Mouse (Mus musculus): ENCODE results near the gene Myo18b. TPM values are rescaled to one million over a fixed set of nuclear protein-coding genes. Genes with fewer than 3 reads are reported as not detected.

Gene Myo18b
- total and polyA plus RNA-seq, 3 experiments = not detected

GRCm38 (mm10) chr5:112663701-112664100 lies 232.5 kb downstream of the Myo18b start:
- DNase-seq (ENCODE audit: extremely low read depth) = no peak
- H3K79me2 ChIP-seq (replicated peaks; ENCODE audit: control insufficient read depth, extremely low read depth, insufficient read depth, poor library complexity, severe bottlenecking) = no peaks in the 10 kb centered on the region
- dilution Hi-C loops (cut with MboI; ENCODE audit: extremely low pct_ligation_motif_present, extremely low pct_unique_long_range_greater_than_20kb, low sequenced_read_pairs) = no loop called here
- no peak for TF ChIP-seq JUN (IDR thresholded peaks at IDR 0.05; ENCODE audit: insufficient read depth, low read depth, low read length)
- no peak for TF ChIP-seq BHLHE40 (IDR thresholded peaks at IDR 0.05; ENCODE audit: low read depth, low read length)
- no peak for TF ChIP-seq KAT2A (IDR thresholded peaks at IDR 0.05; ENCODE audit: insufficient replicate concordance, low read length)
- TF ChIP-seq CTCF (conservative IDR thresholded peaks at IDR 0.05 in 1 of 2, IDR thresholded peaks at IDR 0.05 in 1 of 2; ENCODE audit: low read depth in 2 of 2, low read length in 2 of 2) = no peak
- no peak for TF ChIP-seq ZKSCAN1 (IDR thresholded peaks at IDR 0.05; ENCODE audit: borderline replicate concordance, low read depth, low read length)
- TF ChIP-seq GABPA (IDR thresholded peaks at IDR 0.05; ENCODE audit: insufficient replicate concordance, low read depth, low read length) = no peak
- TF ChIP-seq JUND (conservative IDR thresholded peaks at IDR 0.05; ENCODE audit: low read depth, low read length) = no peak
- TF ChIP-seq IRF4 (IDR thresholded peaks at IDR 0.05; ENCODE audit: low read depth, low read length) = no peak
- TF ChIP-seq UBTF (IDR thresholded peaks at IDR 0.05; ENCODE audit: low read depth, low read length) = no peak
- no peak for TF ChIP-seq HCFC1 (IDR thresholded peaks at IDR 0.05; ENCODE audit: low read depth, low read length)
- no peak for TF ChIP-seq NELFE (IDR thresholded peaks at IDR 0.05; ENCODE audit: low read depth, low read length)
- TF ChIP-seq MEF2A (IDR thresholded peaks at IDR 0.05; ENCODE audit: borderline replicate concordance, low read depth, low read length) = no peak
- TF ChIP-seq SIN3A (IDR thresholded peaks at IDR 0.05; ENCODE audit: low read length) = no peak
- TF ChIP-seq MXI1 (IDR thresholded peaks at IDR 0.05; ENCODE audit: low read depth, low read length) = no peak
- no peak for TF ChIP-seq ELF1 (IDR thresholded peaks at IDR 0.05; ENCODE audit: low read depth, low read length)
- TF ChIP-seq TCF12 (IDR thresholded peaks at IDR 0.05; ENCODE audit: low read depth, low read length) = no peak
- no peak for TF ChIP-seq NRF1 (IDR thresholded peaks at IDR 0.05; ENCODE audit: low read depth, low read length)
- no peaks in the 10 kb centered on the region for H3K27me3 ChIP-seq (replicated peaks)
- no peak overlapping the region for H3K9ac ChIP-seq (ENCODE audit: insufficient read depth, low read depth)
- H3K4me1 ChIP-seq (ENCODE audit: control insufficient read depth in 1 of 2, insufficient read depth in 2 of 2) = no peaks in the 10 kb centered on the region
- no peaks in the 10 kb centered on the region for H3K36me3 ChIP-seq (replicated peaks in 1 of 2; ENCODE audit: control insufficient read depth in 1 of 2, insufficient read depth in 1 of 2, low read length in 1 of 2)
- in situ Hi-C loops (cut with MboI; ENCODE audit: low pct_ligation_motif_present, low pct_unique_long_range_greater_than_20kb, low sequenced_read_pairs) = no loop called here
- peaks cover 84% of the 10 kb centered on the region for H3K9me3 ChIP-seq (replicated peaks; ENCODE audit: low read length)
- H3K27ac ChIP-seq (ENCODE audit: insufficient read depth, low read depth) = no peak overlapping the region
- no peak overlapping the region for H3K4me3 ChIP-seq (replicated peaks in 1 of 3; ENCODE audit: low read depth in 2 of 3, low read length in 2 of 3, poor library complexity in 1 of 3)
- H3K4me2 ChIP-seq (ENCODE audit: insufficient read depth, low read depth, poor library complexity, severe bottlenecking) = no peak overlapping the region

GRCm38 (mm10) chr5:112660924-112661431 lies 235.2 kb downstream of the Myo18b start:
- H3K27ac ChIP-seq (ENCODE audit: insufficient read depth, low read depth) = no peak overlapping the region
- H3K9ac ChIP-seq (ENCODE audit: insufficient read depth, low read depth) = no peak overlapping the region
- no peaks in the 10 kb centered on the region for H3K27me3 ChIP-seq (replicated peaks)
- no peaks in the 10 kb centered on the region for H3K79me2 ChIP-seq (replicated peaks; ENCODE audit: control insufficient read depth, extremely low read depth, insufficient read depth, poor library complexity, severe bottlenecking)
- H3K4me3 ChIP-seq (replicated peaks in 1 of 3; ENCODE audit: low read depth in 2 of 3, low read length in 2 of 3, poor library complexity in 1 of 3) = no peak overlapping the region
- no peak overlapping the region for H3K4me2 ChIP-seq (ENCODE audit: insufficient read depth, low read depth, poor library complexity, severe bottlenecking)
- no peak for DNase-seq (ENCODE audit: extremely low read depth)
- no peaks in the 10 kb centered on the region for H3K4me1 ChIP-seq (ENCODE audit: control insufficient read depth in 1 of 2, insufficient read depth in 2 of 2)
- dilution Hi-C loops (cut with MboI; ENCODE audit: extremely low pct_ligation_motif_present, extremely low pct_unique_long_range_greater_than_20kb, low sequenced_read_pairs) = no loop called here
- H3K9me3 ChIP-seq (replicated peaks; ENCODE audit: low read length) = peaks cover 83% of the 10 kb centered on the region
- H3K36me3 ChIP-seq (replicated peaks in 1 of 2; ENCODE audit: control insufficient read depth in 1 of 2, insufficient read depth in 1 of 2, low read length in 1 of 2) = no peaks in the 10 kb centered on the region
- no peak for TF ChIP-seq ETS1 (conservative IDR thresholded peaks at IDR 0.05; ENCODE audit: low read depth, low read length)
- TF ChIP-seq MAZ (IDR thresholded peaks at IDR 0.05; ENCODE audit: low read depth, low read length) = no peak
- TF ChIP-seq EP300 (IDR thresholded peaks at IDR 0.05; ENCODE audit: low read length) = no peak
- TF ChIP-seq POLR2AphosphoS2 (IDR thresholded peaks at IDR 0.05; ENCODE audit: low read depth, low read length) = no peak
- no peak for TF ChIP-seq HCFC1 (IDR thresholded peaks at IDR 0.05; ENCODE audit: low read depth, low read length)
- TF ChIP-seq IRF4 (IDR thresholded peaks at IDR 0.05; ENCODE audit: low read depth, low read length) = no peak
- TF ChIP-seq JUND (conservative IDR thresholded peaks at IDR 0.05; ENCODE audit: low read depth, low read length) = no peak
- in situ Hi-C loops (cut with MboI; ENCODE audit: low pct_ligation_motif_present, low pct_unique_long_range_greater_than_20kb, low sequenced_read_pairs) = no loop called here
